Mouse (Mus musculus) lung, embryonic 14.5 days (tissue): ENCODE measurements around the gene Pcgf6. TPM values are rescaled to one million over a fixed set of nuclear protein-coding genes. Genes with fewer than 3 reads are reported as not detected.
"Not testable (repeated sequence)": the region's sequence is repeated elsewhere in the genome, so short reads cannot be mapped to it uniquely, and the experiment has no call there.

Source experiments
- ATAC-seq: fragments of 200-750 bp; cut with Nextera tagmentation; 2 replicates; pipeline ENCODE4 v1.8.0; 2017; ENCODE audit warnings: mild to moderate bottlenecking, moderate TSS enrichment, moderate library complexity; ENCODE audit not compliant: insufficient read depth
- DNase-seq: peaks from one replicate; pipeline ENCODE4 v3.0.0-alpha.2; 2015
- H3K27ac ChIP-seq: fragments of 300-500 bp; sonication (generic); 2 replicates; pipeline ENCODE4 v1.5.1; 2014; ENCODE audit warnings: low read depth, mild to moderate bottlenecking, moderate library complexity
- H3K27me3 ChIP-seq: fragments of 300-500 bp; sonication (generic); 2 replicates; pipeline ENCODE4 v1.6.1; 2014; ENCODE audit warnings: low read length, control low read depth; ENCODE audit not compliant: insufficient read depth
- H3K36me3 ChIP-seq: fragments of 300-500 bp; sonication (generic); 2 replicates; pipeline ENCODE4 v1.6.1; 2014; ENCODE audit warnings: control low read depth; ENCODE audit not compliant: insufficient read depth
- H3K4me1 ChIP-seq: fragments of 300-500 bp; sonication (generic); 2 replicates; pipeline ENCODE4 v1.6.1; 2014; ENCODE audit warnings: antibody characterized with exemption, control low read depth; ENCODE audit not compliant: insufficient read depth
- H3K4me2 ChIP-seq: fragments of 300-500 bp; sonication (generic); 2 replicates; pipeline ENCODE4 v1.6.1; 2014; ENCODE audit warnings: mild to moderate bottlenecking
- H3K4me3 ChIP-seq: fragments of 300-500 bp; sonication (generic); 2 replicates; pipeline ENCODE4 v1.5.1; 2014; ENCODE audit warnings: low read depth, low read length
- H3K9ac ChIP-seq: fragments of 300-500 bp; sonication (generic); 2 replicates; pipeline ENCODE4 v1.6.1; 2014
- H3K9me3 ChIP-seq: fragments of 300-500 bp; sonication (generic); 2 replicates; pipeline ENCODE4 v1.6.1; 2016; ENCODE audit warnings: low read depth, low read length, control low read depth
- CTCF ChIP-seq: IDR thresholded peaks from 2 replicates; pipeline ENCODE4 v1.5.1; 2016; ENCODE audit warnings: antibody characterized with exemption, low read depth
- WGBS: fragments of 180-500 bp; shearing (Covaris S2); extraction: QIAGEN DNeasy Blood & Tissue Kit; methylation state at CpG from one replicate; pipeline ENCODE4 v1.1.7; 2014; 5-methylcytosine and 5-hydroxymethylcytosine counted together
- polyA plus RNA-seq: library from polyadenylated mRNA; unstranded; fragments of >200 nt; fragmentation: Nextera tagmentation; extraction: Ambion mirVana; gene quantifications from 2 replicates; pipeline ENCODE4 v1.2.1, GENCODE M21; 2014

Gene Pcgf6
- polyA plus RNA-seq, 1 experiment from 2014 or later: 26.7 TPM

DNA sequence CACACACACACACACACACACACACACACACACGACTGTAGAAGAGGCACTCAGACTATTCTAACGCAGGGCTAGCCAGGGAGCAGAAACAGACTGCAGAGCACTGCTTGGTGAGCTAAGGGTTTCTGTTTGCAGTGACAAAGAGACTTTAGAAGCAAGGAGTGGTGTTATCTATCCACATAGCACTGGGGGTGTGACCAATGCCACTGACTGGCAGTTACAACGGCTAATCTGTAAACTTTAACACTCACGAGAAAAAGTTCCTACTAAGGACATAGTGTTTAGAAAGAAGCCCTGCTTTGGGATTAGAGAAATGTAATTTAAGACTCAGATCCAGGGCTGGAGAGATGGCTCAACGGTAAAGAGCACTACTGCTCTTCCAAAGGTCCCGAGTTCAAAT, 51.0 kb downstream of the Pcgf6 start:
- Histone ChIP-seq H3K9ac (no peak overlapping the region), H3K27ac (no peak overlapping the region), H3K9me3 (no peaks in the 10 kb centered on the region), H3K4me3 (no peak overlapping the region), H3K4me2 (no peak overlapping the region), H3K4me1 (no peaks in the 10 kb centered on the region), H3K36me3 (no peaks in the 10 kb centered on the region), H3K27me3 (no peaks in the 10 kb centered on the region)
- WGBS: 71% methylated on average over 6 of the region's 6 CpGs
- no peak for TF ChIP-seq CTCF
- ATAC-seq (no peak), DNase-seq (no peak)

DNA sequence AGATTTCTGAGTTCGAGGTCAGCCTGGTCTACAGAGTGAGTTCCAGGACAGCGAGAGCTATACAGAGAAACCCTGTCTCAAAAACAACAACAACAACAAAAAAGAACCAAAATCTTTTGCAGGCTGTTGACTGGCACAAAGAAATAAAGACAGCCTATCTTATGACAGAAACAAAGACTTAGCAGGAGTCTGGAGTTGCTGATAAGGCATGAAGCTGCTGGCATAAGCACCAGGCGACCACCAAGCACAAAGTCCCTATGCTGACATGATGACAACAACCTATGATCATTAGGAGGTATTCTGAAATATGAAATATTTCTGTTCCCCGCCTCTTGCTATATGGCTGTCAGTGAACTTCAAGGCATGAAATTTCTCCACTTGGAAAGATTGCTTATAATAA, 51.8 kb downstream of the Pcgf6 start:
- ATAC-seq (no peak), DNase-seq (no peak)
- Histone ChIP-seq H3K36me3 (no peaks in the 10 kb centered on the region), H3K4me3 (no peak overlapping the region), H3K4me2 (no peak overlapping the region), H3K9ac (no peak overlapping the region), H3K27ac (no peak overlapping the region), H3K27me3 (no peaks in the 10 kb centered on the region), H3K9me3 (no peaks in the 10 kb centered on the region), H3K4me1 (no peaks in the 10 kb centered on the region)
- WGBS: 73% methylated on average over 4 of the region's 4 CpGs
- no peak for TF ChIP-seq CTCF

GRCm38 (mm10) chr19:46998168-46998870, 52.4 kb downstream of the Pcgf6 start:
- DNase-seq (no peak), ATAC-seq (no peak)
- no peaks in the 10 kb centered on the region for H3K9me3 ChIP-seq
- WGBS: 78% methylated on average over 8 of the region's 8 CpGs
- no peak overlapping the region for H3K4me3 ChIP-seq
- no peak overlapping the region for H3K9ac ChIP-seq
- H3K4me1 ChIP-seq: no peaks in the 10 kb centered on the region
- TF ChIP-seq CTCF: no peak
- no peak overlapping the region for H3K27ac ChIP-seq
- no peaks in the 10 kb centered on the region for H3K36me3 ChIP-seq
- H3K4me2 ChIP-seq: no peak overlapping the region
- H3K27me3 ChIP-seq: no peaks in the 10 kb centered on the region

- Histone ChIP-seq H3K9me3 (no peaks in the 10 kb centered on the region), H3K4me1 (no peaks in the 10 kb centered on the region), H3K27me3 (no peaks in the 10 kb centered on the region), H3K27ac (no peak overlapping the region), H3K9ac (no peak overlapping the region), H3K36me3 (no peaks in the 10 kb centered on the region), H3K4me3 (no peak overlapping the region), H3K4me2 (no peak overlapping the region)
- 79% methylated on average over 9 of the region's 9 CpGs for WGBS
- DNase-seq: no peak
- TF ChIP-seq CTCF: no peak
- no peak for ATAC-seq
These were observed 54.6 kb downstream of the Pcgf6 start for GRCm38 (mm10) chr19:46996095-46996494.

DNA sequence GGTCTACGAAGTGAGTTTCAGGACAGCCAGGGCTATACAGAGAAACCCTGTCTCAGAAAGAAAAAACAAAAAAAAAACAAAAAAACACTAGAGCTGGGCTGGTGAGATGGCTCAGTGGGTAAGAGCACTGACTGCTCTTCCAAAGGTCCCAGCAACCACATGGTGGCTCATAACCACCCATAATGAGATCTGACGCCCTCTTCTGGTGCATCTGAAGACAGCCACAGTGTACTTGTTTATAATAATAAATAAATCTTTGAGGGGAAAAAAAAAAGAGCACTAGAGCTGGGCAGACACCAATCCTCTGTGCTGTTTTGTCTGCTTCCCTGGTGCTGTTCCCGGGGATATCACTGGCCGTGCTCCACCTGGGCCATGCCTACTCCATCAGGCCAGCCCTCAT, 58.4 kb downstream of the Pcgf6 start:
- not testable (repeated sequence) for H3K36me3 ChIP-seq, ATAC-seq

DNA sequence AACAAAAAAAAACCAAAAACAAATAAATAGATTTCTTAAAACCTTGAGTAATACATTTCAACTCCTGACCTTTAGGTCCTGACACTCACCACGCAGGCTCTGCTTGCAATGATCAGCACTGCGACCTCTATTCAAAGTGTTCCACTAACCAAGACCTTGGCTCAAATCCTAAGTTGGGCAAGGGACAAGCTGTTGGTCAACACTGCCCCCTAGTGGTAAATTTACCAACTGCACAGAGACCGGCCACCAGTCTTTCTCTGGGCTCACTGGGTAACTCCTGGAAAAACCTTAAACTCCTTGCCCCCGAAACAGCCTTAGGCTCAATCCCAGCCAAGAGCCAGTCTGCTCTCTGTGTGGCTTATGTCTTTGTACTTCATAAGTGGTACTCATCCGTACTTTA, 59.6 kb downstream of the Pcgf6 start:
- peaks cover 5% of the 10 kb centered on the region; the same call in 1 of the 2 replicates for H3K4me1 ChIP-seq
- H3K36me3 ChIP-seq: no peaks in the 10 kb centered on the region
- H3K4me3 ChIP-seq: no peak overlapping the region
- 14% methylated on average over 5 of the region's 5 CpGs for WGBS
- H3K9ac ChIP-seq: no peak overlapping the region
- no peak overlapping the region for H3K27ac ChIP-seq
- DNase-seq (peak; percentile 94), ATAC-seq (peak; percentile 45; the same call in 1 of the 2 replicates)
- H3K27me3 ChIP-seq: no peaks in the 10 kb centered on the region
- no peaks in the 10 kb centered on the region for H3K9me3 ChIP-seq
- H3K4me2 ChIP-seq: no peak overlapping the region
- TF ChIP-seq CTCF: peak; percentile 98

More for the DNA sequence above, 58.4 kb downstream of the Pcgf6 start:
- not testable (repeated sequence) for H3K9ac ChIP-seq, H3K4me3 ChIP-seq, H3K4me2 ChIP-seq, DNase-seq, H3K9me3 ChIP-seq, H3K27ac ChIP-seq, H3K27me3 ChIP-seq, H3K4me1 ChIP-seq
- 58% methylated on average over 4 of the region's 4 CpGs for WGBS

- not testable (repeated sequence) for H3K9me3 ChIP-seq, H3K4me1 ChIP-seq, H3K4me3 ChIP-seq, H3K27me3 ChIP-seq, H3K4me2 ChIP-seq, DNase-seq, H3K27ac ChIP-seq, ATAC-seq, H3K36me3 ChIP-seq, H3K9ac ChIP-seq
- WGBS: 78% methylated on average over 8 of the region's 8 CpGs
These were observed 60.1 kb downstream of the Pcgf6 start for GRCm38 (mm10) chr19:46990625-46991024.
